Mouse (Mus musculus) midbrain, embryonic 10.5 days (tissue): ENCODE measurements around the gene Lmod2. TPM values are rescaled to one million over a fixed set of nuclear protein-coding genes. Genes with fewer than 3 reads are reported as not detected.

Experiments
- DNase-seq: peaks from one replicate; pipeline ENCODE4 v3.0.0-alpha.2; 2017; ENCODE audit warnings: low spot score
- H3K27ac ChIP-seq: fragments of 300-500 bp; sonication (generic); replicated peaks from 2 replicates; pipeline ENCODE4 v1.5.1; 2016; ENCODE audit warnings: mild to moderate bottlenecking
- H3K27me3 ChIP-seq: fragments of 300-500 bp; sonication (generic); 2 replicates; pipeline ENCODE4 v1.6.1; 2016; ENCODE audit warnings: low read depth, mild to moderate bottlenecking; ENCODE audit not compliant: poor library complexity, severe bottlenecking
- H3K36me3 ChIP-seq: fragments of 300-500 bp; sonication (generic); 2 replicates; pipeline ENCODE4 v1.6.1; 2016; ENCODE audit warnings: mild to moderate bottlenecking, moderate library complexity
- H3K4me1 ChIP-seq: fragments of 300-500 bp; sonication (generic); 2 replicates; pipeline ENCODE4 v1.6.1; 2016
- H3K4me3 ChIP-seq: fragments of 300-500 bp; sonication (generic); 2 replicates; pipeline ENCODE4 v1.5.1; 2016; ENCODE audit warnings: mild to moderate bottlenecking, moderate library complexity
- H3K9me3 ChIP-seq: fragments of 300-500 bp; sonication (generic); replicated peaks from 2 replicates; pipeline ENCODE4 v1.6.1; 2016; ENCODE audit warnings: mild to moderate bottlenecking
- WGBS: fragments of 180-500 bp; shearing (Covaris S2); methylation state at CpG from one replicate; pipeline ENCODE4 v1.1.7; 2016; 5-methylcytosine and 5-hydroxymethylcytosine counted together
- polyA plus RNA-seq: library from polyadenylated mRNA; unstranded; fragments of >200 nt; fragmentation: Nextera tagmentation; extraction: Ambion mirVana; gene quantifications from 2 replicates; pipeline ENCODE4 v1.2.1, GENCODE M21; 2016

Gene Lmod2
- polyA plus RNA-seq, 1 experiment from 2014 or later: 0.15 TPM

DNA sequence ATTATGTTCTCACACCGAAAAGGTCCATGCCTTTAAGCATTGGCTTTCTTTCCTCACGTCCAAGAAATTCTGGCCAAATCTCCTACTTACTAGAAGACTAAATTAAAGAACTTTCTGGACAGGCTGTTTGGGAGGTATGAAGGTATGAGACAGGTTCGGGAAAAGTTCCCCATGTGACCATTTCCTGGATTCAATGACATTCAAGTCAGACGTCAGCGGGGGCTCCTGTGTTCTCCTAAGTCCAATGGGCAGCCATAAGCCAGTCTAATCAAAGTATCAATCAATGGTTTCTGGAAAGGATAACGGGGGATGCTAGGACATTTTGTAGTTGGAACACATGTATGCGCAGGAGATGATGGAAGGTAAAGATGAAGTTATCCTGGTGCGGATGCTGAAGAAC, 8.1 kb downstream of the Lmod2 start:
- Histone ChIP-seq H3K27ac (no peak overlapping the region), H3K4me3 (no peak overlapping the region), H3K4me1 (no peaks in the 10 kb centered on the region; the same call in 1 of the 2 replicates), H3K36me3 (no peaks in the 10 kb centered on the region), H3K9me3 (no peaks in the 10 kb centered on the region), H3K27me3 (no peaks in the 10 kb centered on the region)
- WGBS: 95% methylated on average over 8 of the region's 8 CpGs
- no peak for DNase-seq

DNA sequence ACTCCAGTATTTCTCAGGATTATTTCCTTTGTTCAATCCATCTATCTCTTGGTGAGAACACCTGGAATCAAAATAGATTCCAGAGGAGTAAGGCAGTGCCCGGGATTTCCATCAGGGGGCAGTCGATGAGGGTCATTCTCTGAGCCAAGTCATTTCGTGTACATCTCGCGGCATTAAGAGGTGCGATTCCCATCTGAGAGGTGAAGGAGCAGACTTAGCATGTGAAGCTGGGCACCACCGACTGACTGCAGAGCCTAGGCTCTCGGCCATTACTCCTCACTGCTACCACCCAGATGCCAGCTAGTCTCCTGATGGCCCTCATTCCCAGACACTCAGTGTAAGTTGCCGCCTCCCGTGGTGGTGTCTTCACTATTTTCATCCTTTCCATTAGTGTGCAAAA, 8.9 kb downstream of the Lmod2 start:
- Histone ChIP-seq H3K4me1 (no peaks in the 10 kb centered on the region; the same call in 1 of the 2 replicates), H3K9me3 (no peaks in the 10 kb centered on the region), H3K4me3 (no peak overlapping the region), H3K36me3 (no peaks in the 10 kb centered on the region), H3K27me3 (no peaks in the 10 kb centered on the region), H3K27ac (no peak overlapping the region)
- WGBS: 77% methylated on average over 10 of the region's 10 CpGs
- DNase-seq: no peak

- H3K9me3 ChIP-seq: no peaks in the 10 kb centered on the region
- no peak overlapping the region for H3K27ac ChIP-seq
- H3K4me1 ChIP-seq: no peaks in the 10 kb centered on the region
- H3K4me3 ChIP-seq: no peak overlapping the region
- H3K36me3 ChIP-seq: peaks cover 2% of the 10 kb centered on the region
- WGBS: 96% methylated on average over 15 of the region's 15 CpGs
- no peaks in the 10 kb centered on the region for H3K27me3 ChIP-seq
- no peak for DNase-seq
Measured at GRCm38 (mm10) chr6:24607531-24607930, 10.0 kb downstream of the Lmod2 start.

DNA sequence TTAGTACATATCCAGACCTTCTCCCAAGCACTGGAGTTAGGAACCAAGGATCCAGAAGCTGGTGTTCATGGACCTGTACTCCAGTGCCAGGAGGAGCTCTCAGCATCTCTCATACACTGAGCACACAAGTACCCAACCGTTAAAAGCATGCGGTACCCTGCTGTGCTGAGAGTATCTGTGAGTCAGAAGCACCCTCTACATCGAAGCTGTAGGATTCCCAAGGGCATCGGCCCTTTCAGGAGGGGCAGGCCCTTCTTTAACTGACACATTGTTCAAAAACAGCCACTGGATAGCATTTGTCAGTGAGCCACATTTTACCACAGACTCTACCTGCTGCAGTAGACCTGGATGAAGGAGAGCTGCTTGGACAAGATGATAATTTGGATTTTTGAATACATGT, 10.6 kb downstream of the Lmod2 start:
- 77% methylated on average over 4 of the region's 4 CpGs for WGBS
- no peak for DNase-seq
- Histone ChIP-seq H3K27me3 (no peaks in the 10 kb centered on the region), H3K4me1 (no peaks in the 10 kb centered on the region), H3K9me3 (no peaks in the 10 kb centered on the region), H3K36me3 (peaks cover 8% of the 10 kb centered on the region), H3K4me3 (no peak overlapping the region), H3K27ac (no peak overlapping the region)

GRCm38 (mm10) chr6:24608682-24609081, 11.1 kb downstream of the Lmod2 start:
- no peak overlapping the region for H3K27ac ChIP-seq
- H3K36me3 ChIP-seq: peaks cover 14% of the 10 kb centered on the region
- H3K27me3 ChIP-seq: no peaks in the 10 kb centered on the region
- no peak overlapping the region for H3K4me3 ChIP-seq
- H3K9me3 ChIP-seq: no peaks in the 10 kb centered on the region
- DNase-seq: no peak
- WGBS: 91% methylated on average over 3 of the region's 3 CpGs
- no peaks in the 10 kb centered on the region for H3K4me1 ChIP-seq

DNA sequence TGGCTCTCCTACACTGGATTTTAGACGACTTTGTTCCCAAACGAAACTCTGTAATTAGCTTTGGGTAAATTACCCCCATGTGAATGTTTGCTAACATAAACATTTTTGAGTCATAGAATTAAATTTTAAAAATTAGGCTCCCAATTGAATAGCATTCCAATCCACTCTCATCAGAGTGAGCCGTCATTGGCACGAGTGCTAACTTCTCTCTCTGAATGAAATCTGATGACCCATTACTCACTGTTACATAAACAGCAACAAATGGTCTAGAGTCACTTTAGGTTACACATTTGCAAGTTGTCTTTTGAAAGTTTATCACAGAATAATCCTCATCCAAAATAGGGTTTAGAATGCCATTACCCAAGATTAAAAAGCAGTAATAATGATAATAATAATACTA, 12.0 kb downstream of the Lmod2 start:
- Histone ChIP-seq H3K27me3 (no peaks in the 10 kb centered on the region), H3K4me3 (no peak overlapping the region), H3K27ac (no peak overlapping the region), H3K4me1 (no peaks in the 10 kb centered on the region), H3K36me3 (peaks cover 22% of the 10 kb centered on the region), H3K9me3 (no peaks in the 10 kb centered on the region)
- no peak for DNase-seq
- 88% methylated on average over 4 of the region's 4 CpGs for WGBS

- Histone ChIP-seq H3K4me3 (no peak overlapping the region), H3K36me3 (peaks cover 31% of the 10 kb centered on the region), H3K4me1 (no peaks in the 10 kb centered on the region), H3K9me3 (no peaks in the 10 kb centered on the region), H3K27me3 (no peaks in the 10 kb centered on the region), H3K27ac (no peak overlapping the region)
- WGBS: 94% methylated on average over 4 of the region's 4 CpGs
- DNase-seq: no peak
Measured at GRCm38 (mm10) chr6:24610358-24610757, 12.8 kb downstream of the Lmod2 start.

- Histone ChIP-seq H3K27me3 (no peaks in the 10 kb centered on the region), H3K4me3 (no peak overlapping the region), H3K27ac (no peak overlapping the region), H3K9me3 (no peaks in the 10 kb centered on the region), H3K36me3 (peaks cover 48% of the 10 kb centered on the region), H3K4me1 (no peaks in the 10 kb centered on the region)
- 94% methylated on average over 7 of the region's 7 CpGs for WGBS
- DNase-seq: no peak
Measured at GRCm38 (mm10) chr6:24612074-24612755, 14.7 kb downstream of the Lmod2 start.

DNA sequence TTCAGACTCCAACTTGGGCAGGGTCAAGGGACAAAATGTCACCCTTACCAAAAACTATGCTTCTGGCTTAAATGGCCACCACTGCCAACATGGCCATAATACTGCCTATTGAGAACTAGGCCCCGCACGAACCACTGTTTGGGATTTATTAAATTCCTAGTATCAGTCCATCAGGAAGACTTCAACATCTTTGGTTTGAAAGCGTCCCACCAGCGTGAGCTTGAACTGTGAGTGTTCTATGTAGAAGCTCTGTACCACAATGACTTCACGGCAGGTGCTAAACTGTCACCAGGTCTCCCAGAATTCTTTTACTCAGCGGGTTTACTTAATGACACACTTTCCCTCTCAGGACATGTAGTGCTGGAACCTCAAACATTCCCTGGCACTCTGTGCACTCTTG, 15.8 kb downstream of the Lmod2 start:
- Histone ChIP-seq H3K4me3 (no peak overlapping the region), H3K27me3 (no peaks in the 10 kb centered on the region), H3K27ac (no peak overlapping the region), H3K36me3 (peaks cover 59% of the 10 kb centered on the region), H3K4me1 (no peaks in the 10 kb centered on the region), H3K9me3 (no peaks in the 10 kb centered on the region)
- 94% methylated on average over 6 of the region's 6 CpGs for WGBS
- DNase-seq: no peak

GRCm38 (mm10) chr6:24613918-24614317, 16.4 kb downstream of the Lmod2 start:
- Histone ChIP-seq H3K4me3 (no peak overlapping the region), H3K36me3 (peaks cover 65% of the 10 kb centered on the region), H3K27me3 (no peaks in the 10 kb centered on the region), H3K9me3 (no peaks in the 10 kb centered on the region), H3K27ac (no peak overlapping the region), H3K4me1 (no peaks in the 10 kb centered on the region)
- 55% methylated on average over 4 of the region's 4 CpGs for WGBS
- DNase-seq: no peak

- Histone ChIP-seq H3K9me3 (no peaks in the 10 kb centered on the region), H3K36me3 (peaks cover 73% of the 10 kb centered on the region), H3K27ac (no peak overlapping the region), H3K4me3 (no peak overlapping the region), H3K27me3 (no peaks in the 10 kb centered on the region), H3K4me1 (no peaks in the 10 kb centered on the region)
- 86% methylated on average over 4 of the region's 4 CpGs for WGBS
- DNase-seq: no peak
Measured at GRCm38 (mm10) chr6:24616746-24617145, 19.2 kb downstream of the Lmod2 start.

DNA sequence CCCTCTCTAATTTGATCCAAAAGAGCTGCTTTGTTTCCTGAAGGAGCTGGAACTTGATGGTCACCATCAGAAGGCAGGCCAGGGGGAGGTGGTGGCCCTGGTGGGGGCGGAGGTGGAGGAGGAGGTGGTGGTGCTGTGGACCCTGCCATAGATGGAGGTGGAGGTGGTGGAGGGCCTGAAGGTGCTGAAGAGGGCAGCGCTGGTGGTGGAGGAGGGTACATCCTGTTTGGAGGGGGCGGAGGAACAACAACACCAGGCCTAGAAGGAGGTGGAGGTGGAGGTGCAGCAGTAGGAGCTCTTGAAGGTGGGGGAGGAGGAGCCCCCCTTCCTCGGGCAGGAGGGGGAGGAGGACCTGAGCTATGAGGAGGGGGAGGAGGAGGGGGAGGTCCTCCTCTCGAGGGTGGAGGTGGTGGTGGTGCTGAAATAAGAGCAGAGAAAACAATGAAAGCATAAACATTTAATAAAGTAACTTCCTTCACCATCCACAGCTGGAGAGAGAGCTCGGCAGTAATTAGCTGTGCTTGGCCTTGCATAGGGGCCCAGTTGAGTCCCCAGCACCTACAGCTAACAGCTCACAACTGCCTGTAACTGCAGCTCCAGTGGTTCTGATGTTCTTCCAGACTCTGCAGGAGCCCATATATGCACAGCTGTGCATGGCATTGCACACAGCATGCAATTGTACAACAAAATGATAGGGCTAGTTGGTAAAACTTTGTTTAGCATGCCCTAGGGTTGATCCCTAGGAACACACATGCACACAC, 21.9 kb downstream of the Lmod2 start:
- WGBS: 78% methylated on average over 6 of the region's 6 CpGs
- Histone ChIP-seq H3K4me3 (no peak overlapping the region), H3K4me1 (no peaks in the 10 kb centered on the region), H3K27me3 (no peaks in the 10 kb centered on the region), H3K27ac (no peak overlapping the region), H3K9me3 (no peaks in the 10 kb centered on the region), H3K36me3 (peaks cover 76% of the 10 kb centered on the region)
- no peak for DNase-seq

GRCm38 (mm10) chr6:24620936-24621335, 23.4 kb downstream of the Lmod2 start:
- Histone ChIP-seq H3K4me3 (no peak overlapping the region), H3K4me1 (no peaks in the 10 kb centered on the region), H3K27me3 (no peaks in the 10 kb centered on the region), H3K9me3 (no peaks in the 10 kb centered on the region), H3K27ac (no peak overlapping the region), H3K36me3 (peaks cover 73% of the 10 kb centered on the region)
- WGBS: 93% methylated on average over 2 of the region's 2 CpGs
- no peak for DNase-seq
